Mouse (Mus musculus): ENCODE results near the gene Slc46a3. TPM values are rescaled to one million over a fixed set of nuclear protein-coding genes. Genes with fewer than 3 reads are reported as not detected.
A peak's percentile ranks its signal among the peaks of the same experiment; 100 is the strongest.

Slc46a3 gene
- total and polyA plus RNA-seq, 3 experiments: 4.8 to 6.6 (median 6.5) TPM

DNA sequence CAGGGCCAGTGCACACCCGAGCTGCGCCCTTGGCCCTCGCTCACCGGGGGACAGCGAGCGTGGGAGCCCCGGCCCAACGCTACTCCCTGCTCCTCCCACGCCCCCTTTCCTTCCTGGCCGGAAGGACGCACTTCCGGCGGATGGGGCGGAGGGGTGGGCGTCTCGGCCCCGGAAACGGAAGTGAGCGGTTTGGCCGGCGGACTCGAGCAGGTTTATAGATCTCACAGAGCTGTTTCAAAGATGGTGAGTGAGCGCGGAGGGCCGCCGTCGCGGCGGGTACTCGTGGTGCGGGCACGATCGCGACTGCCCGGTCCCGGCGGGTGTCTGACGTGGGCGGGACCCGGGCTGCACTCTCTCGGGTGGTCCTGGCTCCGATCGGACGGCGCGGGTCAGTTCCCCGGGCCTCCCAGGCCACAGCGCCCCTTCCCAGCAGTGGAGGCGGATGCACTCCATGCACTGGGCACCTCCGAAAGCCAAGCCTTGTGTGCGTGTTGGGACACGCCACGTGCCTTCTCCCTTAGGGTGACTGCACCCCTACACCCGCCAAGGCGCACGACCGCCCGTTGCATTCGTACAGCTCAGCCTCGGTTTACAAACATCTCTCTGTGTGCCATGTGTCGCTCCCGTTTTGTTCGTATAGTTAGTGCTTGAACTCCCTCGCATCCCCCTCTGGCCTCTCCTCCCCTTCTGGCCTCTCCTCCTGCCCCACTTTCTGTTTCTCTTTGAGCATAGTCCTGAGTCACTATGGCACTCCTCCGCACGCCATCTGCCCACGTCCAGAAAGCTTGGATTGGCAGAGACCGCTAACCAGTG lies 34.0 kb downstream of the Slc46a3 start, which contains the start of gene Pomp:
Gene Pomp, plus strand, starts transcription at position 13 of the 813 bp plus-strand sequence.
- Histone ChIP-seq H3K4me1 (ENCODE audit: control insufficient read depth in 1 of 2, insufficient read depth in 2 of 2) (peaks cover 3 to 20% of the 10 kb centered on the region in 2 experiments; a peak in 3 of 4 replicates), H3K9ac (ENCODE audit: insufficient read depth, low read depth) (peak within 1 kb of the TSS; percentile 87), H3K4me3 (replicated peaks in 1 of 3; ENCODE audit: low read depth in 2 of 3, low read length in 2 of 3, poor library complexity in 1 of 3) (peak within 1 kb of the TSS; percentile 91 to 100 (median 98)), H3K36me3 (replicated peaks in 1 of 2; ENCODE audit: control insufficient read depth in 1 of 2, insufficient read depth in 1 of 2, low read length in 1 of 2) (peaks cover 28 to 36% of the 10 kb centered on the region in 2 experiments), H3K4me2 (ENCODE audit: insufficient read depth, low read depth, poor library complexity, severe bottlenecking) (peak within 1 kb of the TSS; percentile 57), H3K27me3 (replicated peaks) (no peaks in the 10 kb centered on the region), H3K79me2 (replicated peaks; ENCODE audit: control insufficient read depth, extremely low read depth, insufficient read depth, poor library complexity, severe bottlenecking) (peaks cover 38% of the 10 kb centered on the region), H3K9me3 (replicated peaks; ENCODE audit: low read length) (no peaks in the 10 kb centered on the region), H3K27ac (ENCODE audit: insufficient read depth, low read depth) (peak within 1 kb of the TSS; percentile 71)
- TF ChIP-seq MAX (IDR thresholded peaks at IDR 0.05; ENCODE audit: low read length): peak; percentile 28; the same call in 1 of the 2 replicates
- peak; percentile 92 for TF ChIP-seq ELF1 (IDR thresholded peaks at IDR 0.05; ENCODE audit: low read depth, low read length)
- TF ChIP-seq MXI1 (IDR thresholded peaks at IDR 0.05; ENCODE audit: low read depth, low read length): peak; percentile 66
- TF ChIP-seq ZC3H11A (IDR thresholded peaks at IDR 0.05; ENCODE audit: low read depth, low read length): no peak
- TF ChIP-seq CTCF (conservative IDR thresholded peaks at IDR 0.05 in 1 of 2, IDR thresholded peaks at IDR 0.05 in 1 of 2; ENCODE audit: low read depth in 2 of 2, low read length in 2 of 2): no peak
- TF ChIP-seq NELFE (IDR thresholded peaks at IDR 0.05; ENCODE audit: low read depth, low read length): peak; percentile 89
- TF ChIP-seq JUND (conservative IDR thresholded peaks at IDR 0.05; ENCODE audit: low read depth, low read length): no peak
- no peak for TF ChIP-seq EP300 (IDR thresholded peaks at IDR 0.05; ENCODE audit: low read length)
- no peak for TF ChIP-seq CHD1 (IDR thresholded peaks at IDR 0.05; ENCODE audit: low read depth, low read length)
- TF ChIP-seq TCF12 (IDR thresholded peaks at IDR 0.05; ENCODE audit: low read depth, low read length): peak; percentile 84; the same call in 1 of the 2 replicates
- TF ChIP-seq BHLHE40 (IDR thresholded peaks at IDR 0.05; ENCODE audit: low read depth, low read length): no peak
- peak; percentile 95 for TF ChIP-seq POLR2A (IDR thresholded peaks at IDR 0.05; ENCODE audit: low read depth, low read length)
- no peak for TF ChIP-seq MEF2A (IDR thresholded peaks at IDR 0.05; ENCODE audit: borderline replicate concordance, low read depth, low read length)
- peak; percentile 88; the same call in 1 of the 2 replicates for TF ChIP-seq SIN3A (IDR thresholded peaks at IDR 0.05; ENCODE audit: low read length)
- 0 out of 2 replicates have a peak, but pooled peaks have one; percentile 36 for TF ChIP-seq MYC (IDR thresholded peaks at IDR 0.05; ENCODE audit: low read depth, low read length)
- TF ChIP-seq ZMIZ1 (IDR thresholded peaks at IDR 0.05; ENCODE audit: low read depth, low read length): peak; percentile 64
- TF ChIP-seq NRF1 (IDR thresholded peaks at IDR 0.05; ENCODE audit: low read depth, low read length): no peak
- TF ChIP-seq SMC3 (IDR thresholded peaks at IDR 0.05; ENCODE audit: low read depth, low read length): no peak
- TF ChIP-seq USF1 (IDR thresholded peaks at IDR 0.05; ENCODE audit: low read depth, low read length): no peak
- TF ChIP-seq HCFC1 (IDR thresholded peaks at IDR 0.05; ENCODE audit: low read depth, low read length): peak; percentile 89
- TF ChIP-seq POLR2AphosphoS2 (IDR thresholded peaks at IDR 0.05; ENCODE audit: low read depth, low read length): no peak
- TF ChIP-seq KAT2A (IDR thresholded peaks at IDR 0.05; ENCODE audit: insufficient replicate concordance, low read length): peak; percentile 80; the same call in 1 of the 2 replicates
- peak; percentile 60; the same call in 1 of the 2 replicates for TF ChIP-seq TBP (conservative IDR thresholded peaks at IDR 0.05; ENCODE audit: low read depth, low read length)
- no peak for TF ChIP-seq CHD2 (IDR thresholded peaks at IDR 0.05; ENCODE audit: low read length)
- no peak for TF ChIP-seq MAZ (IDR thresholded peaks at IDR 0.05; ENCODE audit: low read depth, low read length)
- TF ChIP-seq IRF4 (IDR thresholded peaks at IDR 0.05; ENCODE audit: low read depth, low read length): 0 out of 2 replicates have a peak, but pooled peaks have one; percentile 35
- TF ChIP-seq JUN (IDR thresholded peaks at IDR 0.05; ENCODE audit: insufficient read depth, low read depth, low read length): no peak
- TF ChIP-seq ZNF384 (IDR thresholded peaks at IDR 0.05; ENCODE audit: low read depth, low read length): no peak
- no peak for TF ChIP-seq RAD21 (IDR thresholded peaks at IDR 0.05; ENCODE audit: low read depth, low read length)
- no peak for TF ChIP-seq E2F4 (IDR thresholded peaks at IDR 0.05; ENCODE audit: insufficient replicate concordance, low read depth, low read length)
- dilution Hi-C loops (cut with MboI; ENCODE audit: extremely low pct_ligation_motif_present, extremely low pct_unique_long_range_greater_than_20kb, low sequenced_read_pairs): no loop called here
- in situ Hi-C loops (cut with MboI; ENCODE audit: low pct_ligation_motif_present, low pct_unique_long_range_greater_than_20kb, low sequenced_read_pairs): no loop called here
- peak; percentile 89 for DNase-seq (ENCODE audit: extremely low read depth)
